Mouse (Mus musculus) stomach, embryonic 14.5 days (tissue): ENCODE results near the gene Hydin. TPM values are rescaled to one million over a fixed set of nuclear protein-coding genes. Genes with fewer than 3 reads are reported as not detected.

Experiments used
- ATAC-seq: fragments of 200-750 bp; cut with Nextera tagmentation; 2 replicates; pipeline ENCODE4 v1.8.0; 2017; ENCODE audit warnings: low read depth, moderate TSS enrichment; ENCODE audit not compliant: insufficient number of reproducible peaks, insufficient read depth, low FRiP score
- H3K27ac ChIP-seq: fragments of 300-500 bp; sonication (generic); 2 replicates; pipeline ENCODE4 v1.5.1; 2014; ENCODE audit warnings: mild to moderate bottlenecking, low read length, moderate library complexity, mixed read lengths
- H3K27me3 ChIP-seq: fragments of 300-500 bp; sonication (generic); 2 replicates; pipeline ENCODE4 v1.6.1; 2014; ENCODE audit warnings: low read length, control low read depth, mixed read lengths; ENCODE audit not compliant: control insufficient read depth, insufficient read depth
- H3K36me3 ChIP-seq: fragments of 300-500 bp; sonication (generic); 2 replicates; pipeline ENCODE4 v1.6.1; 2014; ENCODE audit warnings: mild to moderate bottlenecking, control low read depth, low read length, moderate library complexity, mixed read lengths; ENCODE audit not compliant: control insufficient read depth, insufficient read depth
- H3K4me1 ChIP-seq: fragments of 300-500 bp; sonication (generic); 2 replicates; pipeline ENCODE4 v1.6.1; 2014; ENCODE audit warnings: low read length, control low read depth, mixed read lengths; ENCODE audit not compliant: control insufficient read depth, insufficient read depth
- H3K4me2 ChIP-seq: fragments of 300-500 bp; sonication (generic); replicated peaks from 2 replicates; pipeline ENCODE4 v1.6.1; 2014; ENCODE audit warnings: low read depth, low read length, control low read depth
- H3K4me3 ChIP-seq: fragments of 300-500 bp; sonication (generic); 2 replicates; pipeline ENCODE4 v1.5.1; 2014; ENCODE audit warnings: low read depth, low read length, control low read depth
- H3K9ac ChIP-seq: fragments of 300-500 bp; sonication (generic); replicated peaks from 2 replicates; pipeline ENCODE4 v1.6.1; 2014; ENCODE audit warnings: low read depth, mild to moderate bottlenecking, control low read depth, low read length, moderate library complexity, mixed read lengths
- H3K9me3 ChIP-seq: fragments of 300-500 bp; sonication (generic); 2 replicates; pipeline ENCODE4 v1.6.1; 2016; ENCODE audit warnings: low read depth, low read length, control low read depth; ENCODE audit not compliant: control insufficient read depth
- WGBS: fragments of 180-500 bp; shearing (Covaris S2); extraction: QIAGEN DNeasy Blood & Tissue Kit; methylation state at CpG from one replicate; pipeline ENCODE4 v1.1.7; 2014; 5-methylcytosine and 5-hydroxymethylcytosine counted together
- polyA plus RNA-seq: library from polyadenylated mRNA; unstranded; fragments of >200 nt; fragmentation: Nextera tagmentation; extraction: Ambion mirVana; gene quantifications from 2 replicates; pipeline ENCODE4 v1.2.1, GENCODE M21; 2014

The Hydin gene
- polyA plus RNA-seq, 1 experiment from 2014 or later: 0.51 TPM

- H3K36me3 ChIP-seq: no peaks in the 10 kb centered on the region
- no peak for ATAC-seq
- 86% methylated on average over 4 of the region's 4 CpGs for WGBS
- no peaks in the 10 kb centered on the region for H3K27me3 ChIP-seq
- H3K9me3 ChIP-seq: no peaks in the 10 kb centered on the region
- H3K4me3 ChIP-seq: no peak overlapping the region
- H3K4me2 ChIP-seq: no peak overlapping the region
- no peak overlapping the region for H3K9ac ChIP-seq
- H3K27ac ChIP-seq: no peak overlapping the region
- no peaks in the 10 kb centered on the region for H3K4me1 ChIP-seq
These were observed 128.9 kb downstream of the Hydin start for GRCm38 (mm10) chr8:110395656-110396055.

- no peak for ATAC-seq
- 80% methylated on average over 6 of the region's 6 CpGs for WGBS
- Histone ChIP-seq H3K36me3 (no peaks in the 10 kb centered on the region), H3K9me3 (no peaks in the 10 kb centered on the region), H3K4me3 (no peak overlapping the region), H3K4me1 (no peaks in the 10 kb centered on the region), H3K4me2 (no peak overlapping the region), H3K9ac (no peak overlapping the region), H3K27me3 (no peaks in the 10 kb centered on the region), H3K27ac (no peak overlapping the region)
These were observed 133.8 kb downstream of the Hydin start for GRCm38 (mm10) chr8:110400536-110400935.

GRCm38 (mm10) chr8:110402311-110402710 is 135.5 kb downstream of the Hydin start:
- Histone ChIP-seq H3K4me2 (no peak overlapping the region), H3K4me3 (no peak overlapping the region), H3K9ac (no peak overlapping the region), H3K4me1 (no peaks in the 10 kb centered on the region), H3K27ac (no peak overlapping the region), H3K9me3 (no peaks in the 10 kb centered on the region), H3K36me3 (no peaks in the 10 kb centered on the region), H3K27me3 (no peaks in the 10 kb centered on the region)
- ATAC-seq: no peak
- WGBS: 83% methylated on average over 6 of the region's 6 CpGs

GRCm38 (mm10) chr8:110404516-110404915 is 137.7 kb downstream of the Hydin start:
- no peak for ATAC-seq
- WGBS: 69% methylated on average over 3 of the region's 3 CpGs

GRCm38 (mm10) chr8:110415121-110415520 is 148.3 kb downstream of the Hydin start:
- Histone ChIP-seq H3K9ac (no peak overlapping the region), H3K27me3 (no peaks in the 10 kb centered on the region), H3K4me2 (no peak overlapping the region), H3K27ac (no peak overlapping the region), H3K4me1 (no peaks in the 10 kb centered on the region), H3K4me3 (no peak overlapping the region), H3K9me3 (no peaks in the 10 kb centered on the region), H3K36me3 (no peaks in the 10 kb centered on the region)
- 77% methylated on average over 4 of the region's 4 CpGs for WGBS
- ATAC-seq: no peak

More at GRCm38 (mm10) chr8:110404516-110404915, 137.7 kb downstream of the Hydin start:
- no peaks in the 10 kb centered on the region for H3K36me3 ChIP-seq
- no peak overlapping the region for H3K9ac ChIP-seq
- no peak overlapping the region for H3K27ac ChIP-seq
- no peaks in the 10 kb centered on the region for H3K4me1 ChIP-seq
- no peaks in the 10 kb centered on the region for H3K9me3 ChIP-seq
- H3K4me2 ChIP-seq: no peak overlapping the region
- no peaks in the 10 kb centered on the region for H3K27me3 ChIP-seq
- H3K4me3 ChIP-seq: no peak overlapping the region

GRCm38 (mm10) chr8:110416931-110417330 is 150.2 kb downstream of the Hydin start:
- Histone ChIP-seq H3K4me3 (no peak overlapping the region), H3K4me2 (no peak overlapping the region), H3K36me3 (no peaks in the 10 kb centered on the region), H3K9me3 (no peaks in the 10 kb centered on the region), H3K27me3 (no peaks in the 10 kb centered on the region), H3K4me1 (no peaks in the 10 kb centered on the region), H3K9ac (no peak overlapping the region), H3K27ac (no peak overlapping the region)
- 85% methylated on average over 3 of the region's 3 CpGs for WGBS
- ATAC-seq: no peak

GRCm38 (mm10) chr8:110417801-110418200 is 151.0 kb downstream of the Hydin start:
- Histone ChIP-seq H3K9me3 (no peaks in the 10 kb centered on the region), H3K36me3 (no peaks in the 10 kb centered on the region), H3K4me3 (no peak overlapping the region), H3K9ac (no peak overlapping the region), H3K4me1 (no peaks in the 10 kb centered on the region), H3K27ac (no peak overlapping the region), H3K27me3 (no peaks in the 10 kb centered on the region), H3K4me2 (no peak overlapping the region)
- WGBS: 91% methylated on average over 7 of the region's 7 CpGs
- ATAC-seq: no peak

GRCm38 (mm10) chr8:110419711-110420110 is 152.9 kb downstream of the Hydin start:
- Histone ChIP-seq H3K36me3 (no peaks in the 10 kb centered on the region), H3K4me3 (no peak overlapping the region), H3K4me1 (no peaks in the 10 kb centered on the region), H3K27me3 (no peaks in the 10 kb centered on the region), H3K27ac (no peak overlapping the region), H3K9ac (no peak overlapping the region), H3K4me2 (no peak overlapping the region), H3K9me3 (no peaks in the 10 kb centered on the region)
- WGBS: 76% methylated on average over 5 of the region's 5 CpGs
- ATAC-seq: no peak

- Histone ChIP-seq H3K36me3 (no peaks in the 10 kb centered on the region), H3K9me3 (no peaks in the 10 kb centered on the region), H3K9ac (no peak overlapping the region), H3K4me2 (no peak overlapping the region), H3K27me3 (no peaks in the 10 kb centered on the region), H3K4me3 (no peak overlapping the region), H3K27ac (no peak overlapping the region), H3K4me1 (no peaks in the 10 kb centered on the region)
- ATAC-seq: no peak
- 86% methylated on average over 3 of the region's 3 CpGs for WGBS
These were observed 153.4 kb downstream of the Hydin start for GRCm38 (mm10) chr8:110420221-110420620.
